Mouse (Mus musculus): ENCODE results near the gene Tpm1. TPM values are rescaled to one million over a fixed set of nuclear protein-coding genes. Genes with fewer than 3 reads are reported as not detected.

The Tpm1 gene
- polyA plus RNA-seq, 2 experiments, result 643 to 728 TPM

GRCm38 (mm10) chr9:67046881-67047605 is 2.2 kb downstream of the Tpm1 start:
- ATAC-seq (ENCODE audit: low FRiP score, low read depth) (no peak), DNase-seq (ENCODE audit: low spot score) (peak; percentile 52)
- peaks cover 7% of the 10 kb centered on the region; the same call in 1 of the 2 replicates for H3K27me3 ChIP-seq (ENCODE audit: control insufficient read depth, insufficient read depth, low read length)
- peaks cover 43% of the 10 kb centered on the region for H3K4me1 ChIP-seq (ENCODE audit: control insufficient read depth, insufficient read depth, low read length)
- H3K4me3 ChIP-seq (replicated peaks; ENCODE audit: low read length), result peak overlapping the region; percentile 69
- H3K9me3 ChIP-seq (ENCODE audit: control insufficient read depth, low read length), result no peaks in the 10 kb centered on the region
- peak overlapping the region; percentile 67; the same call in 1 of the 2 replicates for H3K27ac ChIP-seq (replicated peaks; ENCODE audit: low read depth, low read length)
- H3K36me3 ChIP-seq (ENCODE audit: control insufficient read depth, insufficient read depth, low read length), result no peaks in the 10 kb centered on the region
- no peak for TF ChIP-seq POLR2A (IDR thresholded peaks at IDR 0.05; ENCODE audit: borderline replicate concordance, extremely low read depth, insufficient read depth, insufficient read length)
- H3K9ac ChIP-seq (ENCODE audit: low read depth, low read length, severe bottlenecking), result peak overlapping the region; percentile 85
- peak overlapping the region; percentile 62 for H3K4me2 ChIP-seq (replicated peaks; ENCODE audit: low read depth, low read length, severe bottlenecking)
- 5% methylated on average over 15 of the region's 15 CpGs for WGBS

DNA sequence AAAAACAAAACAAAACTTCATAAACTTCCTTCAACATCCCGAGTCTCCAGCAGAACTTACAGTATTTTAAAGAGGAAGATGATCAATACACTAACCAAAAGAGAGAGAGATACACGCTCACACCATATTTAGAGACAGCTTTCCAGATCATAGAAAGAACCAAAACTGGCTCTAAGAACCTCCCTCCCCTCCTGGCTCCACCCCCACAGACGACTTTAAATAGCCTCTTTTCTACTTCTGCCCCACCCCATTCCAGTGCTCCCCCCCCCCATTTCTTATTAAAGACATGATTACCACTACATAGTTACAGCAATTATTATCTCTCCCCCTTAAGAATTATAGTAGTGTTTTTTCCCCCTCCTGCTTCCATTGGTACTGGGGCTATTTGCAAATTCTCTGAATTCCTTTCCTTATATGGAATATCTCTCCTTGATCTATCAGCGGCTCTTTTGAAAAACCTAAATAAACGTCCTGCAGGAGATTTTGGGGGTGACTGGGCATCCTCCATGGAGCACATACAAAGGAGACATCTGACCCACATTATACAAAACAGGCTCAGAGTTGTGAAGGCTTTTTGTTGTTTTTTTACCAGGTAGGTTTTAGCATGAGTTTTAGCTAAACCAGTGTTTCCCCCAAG is 3.1 kb downstream of the Tpm1 start:
- WGBS, result 19% methylated on average over 5 of the region's 5 CpGs
- DNase-seq (ENCODE audit: low spot score) (no peak), ATAC-seq (ENCODE audit: low FRiP score, low read depth) (no peak)
- H3K4me1 ChIP-seq (ENCODE audit: control insufficient read depth, insufficient read depth, low read length), result peaks cover 53% of the 10 kb centered on the region
- no peaks in the 10 kb centered on the region for H3K9me3 ChIP-seq (ENCODE audit: control insufficient read depth, low read length)
- H3K4me3 ChIP-seq (replicated peaks; ENCODE audit: low read length), result peak overlapping the region; percentile 69
- H3K9ac ChIP-seq (ENCODE audit: low read depth, low read length, severe bottlenecking), result no peak overlapping the region
- no peak overlapping the region for H3K27ac ChIP-seq (replicated peaks; ENCODE audit: low read depth, low read length)
- no peaks in the 10 kb centered on the region for H3K36me3 ChIP-seq (ENCODE audit: control insufficient read depth, insufficient read depth, low read length)
- H3K27me3 ChIP-seq (ENCODE audit: control insufficient read depth, insufficient read depth, low read length), result peaks cover 7% of the 10 kb centered on the region; the same call in 1 of the 2 replicates
- no peak for TF ChIP-seq POLR2A (IDR thresholded peaks at IDR 0.05; ENCODE audit: borderline replicate concordance, extremely low read depth, insufficient read depth, insufficient read length)
- peak overlapping the region; percentile 62 for H3K4me2 ChIP-seq (replicated peaks; ENCODE audit: low read depth, low read length, severe bottlenecking)

DNA sequence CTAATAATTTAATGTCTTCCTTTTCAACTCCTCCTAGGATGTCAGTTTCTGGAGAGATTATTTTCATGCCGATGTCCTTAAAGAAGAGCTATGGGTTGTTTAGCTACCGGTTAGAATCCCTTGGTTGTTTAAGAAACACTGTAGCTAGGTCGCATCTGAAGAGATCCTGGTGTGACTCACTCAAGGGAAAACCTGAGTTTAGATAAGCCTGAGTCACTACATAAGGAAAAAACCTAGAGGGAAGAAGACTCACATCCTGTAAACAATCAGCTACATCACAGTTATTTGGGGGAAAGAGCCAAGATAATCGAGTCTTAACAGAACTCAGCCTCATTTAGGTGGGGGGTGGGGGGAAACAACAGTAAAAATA is 3.9 kb downstream of the Tpm1 start:
- peaks cover 7% of the 10 kb centered on the region; the same call in 1 of the 2 replicates for H3K27me3 ChIP-seq (ENCODE audit: control insufficient read depth, insufficient read depth, low read length)
- H3K4me3 ChIP-seq (replicated peaks; ENCODE audit: low read length), result 0 out of 2 replicates have a peak overlapping the region, but pooled peaks have one; percentile 69
- no peaks in the 10 kb centered on the region for H3K9me3 ChIP-seq (ENCODE audit: control insufficient read depth, low read length)
- H3K4me2 ChIP-seq (replicated peaks; ENCODE audit: low read depth, low read length, severe bottlenecking), result peak overlapping the region; percentile 62; the same call in 1 of the 2 replicates
- no peak for TF ChIP-seq POLR2A (IDR thresholded peaks at IDR 0.05; ENCODE audit: borderline replicate concordance, extremely low read depth, insufficient read depth, insufficient read length)
- 30% methylated on average over 4 of the region's 4 CpGs for WGBS
- H3K36me3 ChIP-seq (ENCODE audit: control insufficient read depth, insufficient read depth, low read length), result no peaks in the 10 kb centered on the region
- H3K27ac ChIP-seq (replicated peaks; ENCODE audit: low read depth, low read length), result no peak overlapping the region
- H3K9ac ChIP-seq (ENCODE audit: low read depth, low read length, severe bottlenecking), result no peak overlapping the region
- ATAC-seq (ENCODE audit: low FRiP score, low read depth) (no peak), DNase-seq (ENCODE audit: low spot score) (no peak)
- H3K4me1 ChIP-seq (ENCODE audit: control insufficient read depth, insufficient read depth, low read length), result peaks cover 61% of the 10 kb centered on the region

DNA sequence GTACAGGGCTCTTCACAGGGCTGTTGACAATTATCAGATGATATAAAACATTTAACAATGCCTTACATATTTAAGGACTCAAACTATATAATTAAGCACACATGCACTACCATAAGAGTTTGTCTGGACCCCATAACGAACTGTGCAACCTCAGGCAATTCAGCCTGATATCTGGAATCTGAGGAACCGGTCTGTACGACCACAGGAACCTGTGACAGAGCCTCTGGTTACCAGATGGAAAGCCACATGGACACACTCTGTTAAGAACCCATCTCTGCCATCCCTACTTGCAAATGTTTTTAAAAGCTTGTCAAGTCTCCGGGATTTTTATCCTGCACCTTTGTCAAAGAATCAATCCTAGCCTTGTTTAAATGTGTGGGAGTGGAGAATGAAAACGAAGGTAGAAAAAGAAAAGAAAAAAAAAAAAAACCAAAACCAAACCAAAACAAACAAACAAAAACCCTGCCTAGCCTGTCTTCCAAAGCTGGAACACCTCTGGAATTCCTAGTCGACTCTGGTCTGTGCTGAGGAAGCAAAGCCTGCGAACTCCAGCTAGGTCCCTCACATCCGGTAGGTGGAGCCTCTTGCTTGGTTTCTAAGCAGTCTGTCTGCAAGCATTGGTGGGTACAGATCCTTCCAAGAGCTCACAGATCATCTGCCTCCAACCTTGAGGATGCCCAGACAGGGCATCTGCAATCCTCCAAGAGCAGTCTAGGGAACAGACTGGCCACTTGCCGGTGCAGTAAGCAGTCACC is 4.5 kb downstream of the Tpm1 start:
- peak; percentile 89 for DNase-seq (ENCODE audit: low spot score)
- Histone ChIP-seq H3K27ac (replicated peaks; ENCODE audit: low read depth, low read length) (no peak overlapping the region), H3K27me3 (ENCODE audit: control insufficient read depth, insufficient read depth, low read length) (peaks cover 6% of the 10 kb centered on the region; the same call in 1 of the 2 replicates), H3K4me2 (replicated peaks; ENCODE audit: low read depth, low read length, severe bottlenecking) (peak overlapping the region; percentile 62; the same call in 1 of the 2 replicates), H3K4me1 (ENCODE audit: control insufficient read depth, insufficient read depth, low read length) (peaks cover 64% of the 10 kb centered on the region), H3K36me3 (ENCODE audit: control insufficient read depth, insufficient read depth, low read length) (peaks cover 4% of the 10 kb centered on the region; the same call in 1 of the 2 replicates), H3K9me3 (ENCODE audit: control insufficient read depth, low read length) (no peaks in the 10 kb centered on the region), H3K4me3 (replicated peaks; ENCODE audit: low read length) (0 out of 2 replicates have a peak overlapping the region, but pooled peaks have one; percentile 6), H3K9ac (ENCODE audit: low read depth, low read length, severe bottlenecking) (no peak overlapping the region)
- WGBS, result 20% methylated on average over 9 of the region's 9 CpGs
- no peak for ATAC-seq (ENCODE audit: low FRiP score, low read depth)
- TF ChIP-seq POLR2A (IDR thresholded peaks at IDR 0.05; ENCODE audit: borderline replicate concordance, extremely low read depth, insufficient read depth, insufficient read length), result no peak

All from limb, embryonic 14.5 days (tissue).